Mouse (Mus musculus): ENCODE data around the gene Acap1. TPM values are rescaled to one million over a fixed set of nuclear protein-coding genes. Genes with fewer than 3 reads are reported as not detected.

The Acap1 gene
- polyA plus RNA-seq, 1 experiment from 2014 or later = 0.49 TPM

- no peak overlapping the region for H3K9ac ChIP-seq (replicated peaks; ENCODE audit: low read depth, low read length)
- ATAC-seq = no peak
- no peak overlapping the region for H3K4me2 ChIP-seq (ENCODE audit: low read length)
- H3K9me3 ChIP-seq (ENCODE audit: control insufficient read depth, low read length) = no peaks in the 10 kb centered on the region
- H3K27ac ChIP-seq (ENCODE audit: low read length) = no peak overlapping the region
- H3K4me1 ChIP-seq (replicated peaks; ENCODE audit: control insufficient read depth, insufficient read depth, low read length) = peaks cover under 1% of the 10 kb centered on the region
- no peak overlapping the region for H3K4me3 ChIP-seq (replicated peaks; ENCODE audit: low read length)
- WGBS = 98% methylated on average over 2 of the region's 2 CpGs
- no peaks in the 10 kb centered on the region for H3K36me3 ChIP-seq (ENCODE audit: control insufficient read depth, insufficient read depth)
- H3K27me3 ChIP-seq (replicated peaks; ENCODE audit: control insufficient read depth, insufficient read depth, low read length) = no peaks in the 10 kb centered on the region
Measured at GRCm38 (mm10) chr11:69927501-69927900, 32.2 kb upstream of the Acap1 start.

GRCm38 (mm10) chr11:69922796-69923195, 27.5 kb upstream of the Acap1 start:
- whole genome bisulfite sequencing = 60% methylated on average over 3 of the region's 3 CpGs
- Histone ChIP-seq H3K9ac (replicated peaks; ENCODE audit: low read depth, low read length) (no peak overlapping the region), H3K4me3 (replicated peaks; ENCODE audit: low read length) (no peak overlapping the region), H3K9me3 (ENCODE audit: control insufficient read depth, low read length) (no peaks in the 10 kb centered on the region), H3K27me3 (replicated peaks; ENCODE audit: control insufficient read depth, insufficient read depth, low read length) (no peaks in the 10 kb centered on the region), H3K4me2 (ENCODE audit: low read length) (no peak overlapping the region), H3K27ac (ENCODE audit: low read length) (no peak overlapping the region), H3K36me3 (ENCODE audit: control insufficient read depth, insufficient read depth) (peaks cover 9% of the 10 kb centered on the region), H3K4me1 (replicated peaks; ENCODE audit: control insufficient read depth, insufficient read depth, low read length) (peaks cover 21% of the 10 kb centered on the region)
- ATAC-seq = no peak

GRCm38 (mm10) chr11:69922012-69922756, 26.8 kb upstream of the Acap1 start:
- H3K9me3 ChIP-seq (ENCODE audit: control insufficient read depth, low read length) = no peaks in the 10 kb centered on the region
- peak overlapping the region; percentile 98 for H3K27ac ChIP-seq (ENCODE audit: low read length)
- peak overlapping the region; percentile 61 for H3K4me3 ChIP-seq (replicated peaks; ENCODE audit: low read length)
- peak overlapping the region; percentile 64 for H3K9ac ChIP-seq (replicated peaks; ENCODE audit: low read depth, low read length)
- peak overlapping the region; percentile 79 for H3K4me2 ChIP-seq (ENCODE audit: low read length)
- peaks cover 15% of the 10 kb centered on the region for H3K36me3 ChIP-seq (ENCODE audit: control insufficient read depth, insufficient read depth)
- peaks cover 21% of the 10 kb centered on the region for H3K4me1 ChIP-seq (replicated peaks; ENCODE audit: control insufficient read depth, insufficient read depth, low read length)
- no peak for ATAC-seq
- 2% methylated on average over 12 of the region's 12 CpGs for WGBS
- no peaks in the 10 kb centered on the region for H3K27me3 ChIP-seq (replicated peaks; ENCODE audit: control insufficient read depth, insufficient read depth, low read length)

GRCm38 (mm10) chr11:69921114-69922011, 26.0 kb upstream of the Acap1 start, which contains the start of gene Eif5a:
Gene Eif5a (minus strand): TSS chr11:69921958.
- Histone ChIP-seq H3K36me3 (ENCODE audit: control insufficient read depth, insufficient read depth) (peaks cover 17% of the 10 kb centered on the region), H3K27me3 (replicated peaks; ENCODE audit: control insufficient read depth, insufficient read depth, low read length) (no peaks in the 10 kb centered on the region), H3K9me3 (ENCODE audit: control insufficient read depth, low read length) (no peaks in the 10 kb centered on the region), H3K4me2 (ENCODE audit: low read length) (peak within 1 kb of the TSS; percentile 97), H3K4me3 (replicated peaks; ENCODE audit: low read length) (peak within 1 kb of the TSS; percentile 87), H3K27ac (ENCODE audit: low read length) (peak within 1 kb of the TSS; percentile 98), H3K9ac (replicated peaks; ENCODE audit: low read depth, low read length) (peak within 1 kb of the TSS; percentile 89), H3K4me1 (replicated peaks; ENCODE audit: control insufficient read depth, insufficient read depth, low read length) (peaks cover 21% of the 10 kb centered on the region)
- peak; percentile 98 for ATAC-seq
- under 1% methylated on average over 78 of the region's 78 CpGs for WGBS

GRCm38 (mm10) chr11:69920266-69921031, 25.1 kb upstream of the Acap1 start:
- Histone ChIP-seq H3K27ac (ENCODE audit: low read length) (peak overlapping the region; percentile 88), H3K9ac (replicated peaks; ENCODE audit: low read depth, low read length) (peak overlapping the region; percentile 89), H3K4me3 (replicated peaks; ENCODE audit: low read length) (peak overlapping the region; percentile 87), H3K27me3 (replicated peaks; ENCODE audit: control insufficient read depth, insufficient read depth, low read length) (no peaks in the 10 kb centered on the region), H3K4me2 (ENCODE audit: low read length) (peak overlapping the region; percentile 97), H3K9me3 (ENCODE audit: control insufficient read depth, low read length) (no peaks in the 10 kb centered on the region), H3K4me1 (replicated peaks; ENCODE audit: control insufficient read depth, insufficient read depth, low read length) (peaks cover 22% of the 10 kb centered on the region), H3K36me3 (ENCODE audit: control insufficient read depth, insufficient read depth) (peaks cover 22% of the 10 kb centered on the region)
- WGBS = under 1% methylated on average over 62 of the region's 65 CpGs
- ATAC-seq = no peak

GRCm38 (mm10) chr11:69919661-69920265, 24.4 kb upstream of the Acap1 start:
- peak overlapping the region; percentile 87 for H3K4me3 ChIP-seq (replicated peaks; ENCODE audit: low read length)
- peak overlapping the region; percentile 89 for H3K9ac ChIP-seq (replicated peaks; ENCODE audit: low read depth, low read length)
- peaks cover 29% of the 10 kb centered on the region for H3K4me1 ChIP-seq (replicated peaks; ENCODE audit: control insufficient read depth, insufficient read depth, low read length)
- WGBS = under 1% methylated on average over 17 of the region's 17 CpGs
- no peaks in the 10 kb centered on the region for H3K27me3 ChIP-seq (replicated peaks; ENCODE audit: control insufficient read depth, insufficient read depth, low read length)
- H3K36me3 ChIP-seq (ENCODE audit: control insufficient read depth, insufficient read depth) = peaks cover 25% of the 10 kb centered on the region
- H3K4me2 ChIP-seq (ENCODE audit: low read length) = peak overlapping the region; percentile 97
- H3K27ac ChIP-seq (ENCODE audit: low read length) = peak overlapping the region; percentile 88
- no peaks in the 10 kb centered on the region for H3K9me3 ChIP-seq (ENCODE audit: control insufficient read depth, low read length)
- no peak for ATAC-seq

GRCm38 (mm10) chr11:69919053-69919452, 23.7 kb upstream of the Acap1 start:
- ATAC-seq = no peak
- Histone ChIP-seq H3K27me3 (replicated peaks; ENCODE audit: control insufficient read depth, insufficient read depth, low read length) (no peaks in the 10 kb centered on the region), H3K4me1 (replicated peaks; ENCODE audit: control insufficient read depth, insufficient read depth, low read length) (peaks cover 34% of the 10 kb centered on the region), H3K27ac (ENCODE audit: low read length) (no peak overlapping the region), H3K4me2 (ENCODE audit: low read length) (peak overlapping the region; percentile 97), H3K9me3 (ENCODE audit: control insufficient read depth, low read length) (no peaks in the 10 kb centered on the region), H3K36me3 (ENCODE audit: control insufficient read depth, insufficient read depth) (peaks cover 25% of the 10 kb centered on the region), H3K4me3 (replicated peaks; ENCODE audit: low read length) (peak overlapping the region; percentile 87), H3K9ac (replicated peaks; ENCODE audit: low read depth, low read length) (0 out of 2 replicates have a peak overlapping the region, but pooled peaks have one; percentile 28)
- WGBS = 85% methylated on average over 9 of the region's 9 CpGs

GRCm38 (mm10) chr11:69918118-69918517, 22.8 kb upstream of the Acap1 start:
- Histone ChIP-seq H3K9me3 (ENCODE audit: control insufficient read depth, low read length) (no peaks in the 10 kb centered on the region), H3K27me3 (replicated peaks; ENCODE audit: control insufficient read depth, insufficient read depth, low read length) (no peaks in the 10 kb centered on the region), H3K4me3 (replicated peaks; ENCODE audit: low read length) (no peak overlapping the region), H3K27ac (ENCODE audit: low read length) (no peak overlapping the region), H3K4me1 (replicated peaks; ENCODE audit: control insufficient read depth, insufficient read depth, low read length) (peaks cover 40% of the 10 kb centered on the region), H3K9ac (replicated peaks; ENCODE audit: low read depth, low read length) (no peak overlapping the region), H3K36me3 (ENCODE audit: control insufficient read depth, insufficient read depth) (peaks cover 25% of the 10 kb centered on the region), H3K4me2 (ENCODE audit: low read length) (no peak overlapping the region)
- 88% methylated on average over 5 of the region's 5 CpGs for WGBS
- no peak for ATAC-seq
